Mouse (Mus musculus) CD8-positive naive resting alpha-beta T cell, adult 2 months (primary cell): ENCODE results near the gene Irgm1.
"Not testable (repeated sequence)": the region's sequence is repeated elsewhere in the genome, so short reads cannot be mapped to it uniquely, and the experiment has no call there.

Experiments used
- DNase-seq, 2 experiments: peaks; one replicate each; pipeline ENCODE4 v3.0.0; 2022; ENCODE audit warnings: low read depth in 2 of 2, low spot score in 2 of 2

Gene Irgm1

DNA sequence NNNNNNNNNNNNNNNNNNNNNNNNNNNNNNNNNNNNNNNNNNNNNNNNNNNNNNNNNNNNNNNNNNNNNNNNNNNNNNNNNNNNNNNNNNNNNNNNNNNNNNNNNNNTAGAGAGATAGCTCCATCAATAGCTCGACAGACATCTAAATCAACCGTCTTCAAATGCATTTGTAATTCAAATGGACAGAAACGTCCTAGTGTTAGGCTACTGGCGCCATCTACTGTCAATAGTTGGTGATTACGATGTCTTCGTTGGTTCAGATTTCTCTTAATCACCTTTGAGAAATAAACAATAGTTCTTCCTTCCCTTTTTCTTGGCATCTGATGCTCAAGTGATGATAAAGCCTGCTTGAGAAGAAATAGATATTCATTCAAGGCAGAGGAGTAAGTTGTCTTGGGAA is 12.5 kb downstream of the Irgm1 start:
- DNase-seq = peak; percentile 47 to 72

DNA sequence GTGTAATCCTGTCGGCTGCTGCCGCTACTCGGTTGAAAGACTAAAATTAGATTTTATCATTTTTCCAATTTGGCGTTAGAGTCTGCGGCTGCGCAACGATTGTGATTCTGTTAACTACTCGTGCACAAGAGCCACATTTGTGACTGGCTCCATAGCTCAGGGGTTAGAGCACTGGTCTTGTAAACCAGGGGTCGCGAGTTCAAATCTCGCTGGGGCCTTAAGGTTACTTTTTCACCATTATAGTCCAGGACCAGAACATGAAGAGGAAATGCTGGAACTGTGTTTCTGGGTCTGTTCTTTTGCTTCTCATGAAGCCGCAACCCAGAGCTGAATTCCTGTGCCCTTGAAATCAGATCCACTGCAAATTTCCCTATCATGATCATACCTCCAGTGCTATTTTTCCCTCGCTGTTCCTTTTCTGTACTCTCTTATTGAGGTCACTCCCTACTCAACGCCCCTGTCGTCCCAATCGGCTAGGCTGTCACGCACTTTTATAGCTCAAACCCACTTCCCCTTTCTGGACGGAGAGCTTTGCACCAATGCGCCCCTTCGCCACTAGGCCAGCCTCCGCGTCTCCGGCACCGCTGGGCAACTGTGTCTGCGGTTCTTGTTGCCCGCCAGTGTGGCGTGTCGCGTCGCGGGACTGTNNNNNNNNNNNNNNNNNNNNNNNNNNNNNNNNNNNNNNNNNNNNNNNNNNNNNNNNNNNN is 17.9 kb downstream of the Irgm1 start:
- DNase-seq = peak; percentile 93 to 94

DNA sequence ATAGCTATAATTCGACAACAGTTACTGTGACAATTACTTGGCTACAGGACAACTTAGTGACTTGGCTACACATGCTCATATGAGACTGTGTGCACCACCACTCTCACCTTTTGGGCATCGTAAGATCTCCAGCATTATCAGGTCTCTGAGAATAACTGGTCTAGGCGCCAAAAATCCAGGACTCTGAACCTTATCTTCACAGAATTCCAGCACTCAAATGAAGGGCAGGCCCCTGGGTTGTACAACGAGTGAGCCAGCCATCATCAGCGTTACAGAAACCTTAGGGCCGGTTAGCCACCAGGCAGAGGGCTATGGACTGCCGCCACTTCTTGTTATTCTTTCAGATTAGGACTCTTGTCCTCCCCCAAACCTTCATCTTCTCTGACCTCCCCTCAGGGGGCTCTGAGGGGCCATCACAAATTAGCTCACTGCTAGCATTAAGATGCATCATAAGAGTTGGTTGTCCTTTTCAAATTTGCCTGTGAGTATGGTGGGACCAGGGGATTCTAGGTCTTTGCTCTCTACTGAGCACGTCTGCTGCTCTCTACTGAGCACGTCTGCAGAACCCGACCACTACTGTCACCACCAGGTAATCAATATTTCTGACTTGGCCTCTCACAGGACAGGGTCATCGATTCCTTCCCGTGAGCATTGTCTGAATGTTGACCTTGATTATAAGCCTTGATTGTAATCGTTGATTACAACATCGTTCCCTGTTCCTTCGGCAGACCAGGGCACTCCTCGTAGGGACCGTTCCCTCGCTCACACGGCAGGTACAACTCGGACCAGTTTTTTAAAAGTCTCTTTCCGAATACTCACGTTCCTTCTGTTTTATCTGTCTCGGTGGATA is 18.6 kb downstream of the Irgm1 start:
- DNase-seq = no peak

DNA sequence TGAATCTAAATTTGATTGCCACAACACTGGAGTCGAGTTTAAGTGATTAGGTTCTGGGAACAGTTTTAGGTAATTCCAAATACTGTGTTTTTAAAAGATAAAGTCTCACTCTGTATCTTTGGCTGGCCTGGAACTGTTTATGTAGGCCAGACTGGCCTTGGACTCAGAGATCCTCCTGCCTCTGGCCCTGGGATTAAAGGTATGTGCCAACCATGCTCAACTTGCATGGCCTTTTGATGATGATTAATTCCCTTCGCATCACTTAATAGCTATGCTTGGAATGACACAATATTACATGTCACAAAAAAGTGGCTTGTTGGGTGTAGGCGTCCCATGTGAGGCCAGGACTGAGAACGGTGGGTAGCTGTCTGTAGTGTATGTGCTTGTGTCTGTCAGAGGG is 19.3 kb downstream of the Irgm1 start:
- DNase-seq = no peak

DNA sequence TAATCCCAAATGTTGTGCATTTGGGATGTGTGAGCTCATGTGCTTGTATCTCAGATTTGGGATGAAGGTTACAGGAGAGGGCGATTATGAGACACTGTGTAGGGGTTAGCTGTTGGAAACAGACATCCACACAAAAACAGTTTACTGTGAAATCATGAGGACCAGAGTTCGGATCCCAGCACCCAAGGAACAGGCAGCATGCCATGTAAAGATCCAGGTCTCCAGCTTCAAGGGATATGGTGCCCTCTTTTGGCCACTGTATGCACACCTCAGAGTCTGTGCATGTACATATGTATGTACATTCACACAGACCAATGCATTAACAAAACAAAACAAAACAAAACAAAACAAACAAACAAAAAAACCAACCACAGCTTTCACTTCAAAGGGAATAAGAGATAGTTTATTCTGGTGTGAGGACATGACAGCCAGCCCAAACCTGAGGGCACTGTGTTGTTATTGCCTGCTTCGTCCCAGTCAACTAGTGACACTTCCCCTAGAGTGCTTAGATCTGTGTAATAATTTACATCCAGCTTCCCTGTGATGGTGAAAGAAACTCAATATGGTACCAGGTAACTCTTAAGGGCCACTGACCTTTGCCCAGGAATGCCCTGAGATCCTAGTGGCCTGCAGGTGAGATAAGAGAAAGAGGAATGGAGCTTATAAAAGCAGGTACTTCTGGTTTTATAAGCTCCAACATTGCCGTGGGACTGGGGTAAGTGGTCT is 20.1 kb downstream of the Irgm1 start:
- DNase-seq = no peak

DNA sequence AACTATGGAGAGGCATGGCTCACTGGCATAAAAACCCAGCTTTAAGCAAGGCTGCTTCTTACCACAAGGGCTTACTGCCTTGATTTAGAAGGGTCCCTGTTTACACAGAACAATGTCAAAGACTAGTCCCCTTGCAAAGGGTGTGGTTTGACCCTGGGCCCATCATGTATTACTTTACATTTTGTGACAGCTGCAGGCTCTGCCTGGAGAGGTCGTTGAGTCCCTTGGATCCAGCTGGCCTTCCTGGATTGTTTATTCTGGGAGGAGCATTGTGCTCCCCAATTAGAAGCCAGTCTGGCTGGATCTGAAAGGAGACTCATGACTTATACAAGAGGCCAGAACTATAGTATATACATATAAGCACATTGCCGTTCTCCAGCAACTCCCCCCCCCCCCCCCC is 21.2 kb downstream of the Irgm1 start:
- DNase-seq = no peak

DNA sequence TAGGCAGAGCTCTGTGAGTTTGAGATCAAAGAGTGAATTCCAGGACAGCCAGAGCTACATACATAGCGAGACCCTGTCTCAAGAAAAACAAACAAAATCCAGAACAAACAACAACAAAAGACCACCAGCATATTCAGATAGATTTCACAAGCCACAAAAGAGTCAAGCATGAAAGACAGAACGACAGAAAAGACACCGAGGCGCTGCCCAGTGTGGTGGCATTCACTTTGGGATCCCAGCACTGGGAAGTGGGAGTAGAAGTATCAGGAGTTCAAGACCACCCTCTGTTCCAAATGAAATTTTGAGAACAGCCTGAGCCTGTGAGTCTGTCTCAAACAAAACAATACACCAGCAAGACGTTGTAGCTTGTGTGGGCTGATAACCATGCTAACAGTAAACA is 24.6 kb downstream of the Irgm1 start:
- no peak for DNase-seq

DNA sequence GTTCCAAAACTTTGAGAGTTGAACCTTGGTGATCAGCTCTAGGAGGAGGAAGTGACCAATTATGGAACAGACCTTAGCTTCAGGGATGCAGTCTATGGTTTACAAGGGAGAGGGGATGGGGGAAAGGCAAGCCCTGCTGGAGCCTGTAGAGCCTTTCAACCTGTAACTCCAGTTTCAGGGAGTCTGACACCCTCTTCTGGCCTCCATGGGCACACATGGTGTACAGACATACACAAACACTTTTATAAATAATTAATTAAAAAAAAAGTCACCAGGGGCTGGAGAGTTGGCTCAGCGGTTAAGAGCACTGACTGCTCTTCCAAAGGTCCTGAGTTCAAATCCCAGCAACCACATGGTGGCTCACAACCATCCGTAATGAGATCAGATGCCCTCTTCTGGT is 25.1 kb downstream of the Irgm1 start:
- not testable (repeated sequence) for DNase-seq

DNA sequence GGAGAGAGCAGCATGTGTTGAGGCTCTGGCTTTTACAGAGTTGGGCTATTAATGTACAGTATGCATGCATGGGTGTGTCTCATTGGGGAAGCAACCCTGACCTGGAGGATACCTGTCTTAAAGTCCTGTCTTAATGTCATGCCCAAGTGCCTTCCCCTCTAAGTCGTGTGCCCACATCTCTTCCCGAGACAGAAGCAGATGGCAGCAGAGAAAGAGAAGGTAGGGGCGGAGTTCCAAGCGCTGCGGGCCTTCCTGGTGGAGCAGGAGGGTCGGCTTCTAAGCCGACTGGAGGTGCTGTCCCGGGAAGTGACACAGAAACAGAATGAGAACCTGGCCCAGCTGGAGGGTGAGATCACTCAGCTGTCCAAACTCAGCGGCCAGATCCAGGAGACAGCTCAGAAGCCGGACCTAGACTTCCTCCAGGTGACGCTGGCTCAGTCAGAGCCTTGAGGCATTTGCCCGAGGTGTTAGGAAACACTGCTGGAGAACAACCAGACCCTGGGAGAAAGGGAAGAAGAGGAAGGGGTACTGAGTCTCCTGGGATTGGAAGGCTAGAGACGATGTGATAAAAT is 26.2 kb downstream of the Irgm1 start:
- DNase-seq = no peak

DNA sequence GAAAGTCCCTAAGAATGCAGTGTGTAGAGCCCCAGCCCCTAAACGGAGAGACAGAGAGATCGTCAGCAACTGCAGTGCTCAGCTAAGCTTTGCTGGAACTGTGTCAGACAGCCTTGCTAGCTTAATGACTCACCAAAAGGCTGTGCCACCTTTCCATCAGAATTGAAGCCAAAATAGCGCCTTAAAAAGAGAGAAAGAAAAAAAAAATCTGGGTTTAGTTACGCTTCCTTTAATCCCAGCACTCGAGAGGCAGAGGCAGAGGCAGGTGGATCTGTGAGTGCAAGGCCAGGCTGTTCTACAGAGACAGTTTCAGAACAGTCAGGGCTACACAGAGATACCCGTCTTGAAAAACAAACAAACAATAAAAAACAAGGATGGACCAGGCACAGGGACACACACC is 27.2 kb downstream of the Irgm1 start:
- DNase-seq = no peak

DNA sequence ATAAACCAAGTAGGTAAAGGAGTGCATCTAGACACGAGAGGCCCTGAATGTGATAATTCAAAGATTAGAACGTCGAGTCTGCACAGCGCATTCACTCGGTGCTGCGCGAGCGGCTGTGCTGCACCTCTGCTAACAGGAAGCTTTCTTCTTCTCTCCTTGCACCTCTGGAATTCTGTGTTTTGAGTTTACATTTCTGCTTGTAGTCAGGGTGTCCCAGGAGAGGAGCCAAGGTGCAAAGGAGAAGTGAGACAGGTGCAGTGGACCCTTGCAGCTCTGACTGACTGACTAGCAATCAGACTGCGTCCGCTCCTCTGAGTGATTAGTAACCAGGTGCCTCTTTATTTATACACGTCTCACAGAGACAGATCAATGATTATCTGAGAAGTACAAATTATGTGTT is 28.3 kb downstream of the Irgm1 start:
- no peak for DNase-seq

DNA sequence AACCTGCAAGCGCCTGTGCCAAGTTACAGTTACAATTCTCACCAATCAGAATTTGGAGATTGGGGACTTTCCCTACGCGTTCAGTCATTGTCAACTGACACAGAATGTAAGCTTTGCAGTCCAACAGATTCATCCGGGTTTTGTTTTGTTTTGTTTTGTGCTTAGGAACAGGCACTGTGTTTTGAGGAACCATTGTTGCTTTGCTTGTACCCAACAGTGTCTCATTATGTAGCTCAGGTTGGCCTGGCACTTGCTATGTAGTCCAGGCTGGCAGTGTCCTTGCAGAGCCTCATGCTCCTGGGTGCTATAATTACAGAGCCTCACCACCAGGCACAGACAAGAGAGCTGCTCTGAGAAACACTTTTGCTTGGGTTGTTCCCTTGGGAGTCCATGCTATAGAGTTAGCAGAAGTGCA is 29.1 kb downstream of the Irgm1 start:
- DNase-seq = no peak

DNA sequence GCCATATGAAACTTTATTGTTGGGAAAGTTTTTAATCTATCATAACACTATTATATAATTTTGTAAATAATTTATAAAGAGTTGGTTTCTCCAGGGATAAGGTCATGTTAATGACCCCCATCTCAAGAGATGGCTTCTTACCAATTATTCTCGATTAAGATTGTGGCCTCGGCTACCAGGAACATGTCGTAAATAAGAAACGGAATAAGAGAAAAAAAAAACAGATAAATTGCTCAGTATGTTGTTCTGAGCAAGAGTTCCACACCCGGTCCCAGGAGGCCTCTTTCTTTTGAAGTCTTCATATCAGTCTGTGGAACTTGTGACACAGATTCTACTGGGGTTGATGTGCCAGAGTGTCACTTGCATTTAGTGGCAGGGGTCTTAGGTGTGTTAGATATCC is 30.3 kb downstream of the Irgm1 start:
- no peak for DNase-seq

DNA sequence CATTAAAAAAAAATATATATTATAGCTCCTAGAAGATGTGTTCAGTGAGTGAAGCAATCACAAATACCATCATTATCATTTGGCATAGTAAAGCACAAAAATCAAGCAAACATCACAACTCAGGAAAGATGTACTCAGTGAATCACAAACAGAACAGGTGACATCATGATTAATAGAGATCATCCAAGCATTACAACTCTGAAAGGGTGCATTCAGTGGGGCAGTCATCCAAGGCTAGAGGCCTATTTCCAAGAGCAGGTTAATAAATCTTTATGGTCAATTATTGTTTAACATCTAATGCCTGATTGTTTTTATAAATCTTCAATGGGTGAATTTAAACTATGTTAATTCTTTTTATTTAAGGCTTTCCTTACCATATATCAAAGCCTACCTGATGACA is 30.7 kb downstream of the Irgm1 start:
- no peak for DNase-seq

DNA sequence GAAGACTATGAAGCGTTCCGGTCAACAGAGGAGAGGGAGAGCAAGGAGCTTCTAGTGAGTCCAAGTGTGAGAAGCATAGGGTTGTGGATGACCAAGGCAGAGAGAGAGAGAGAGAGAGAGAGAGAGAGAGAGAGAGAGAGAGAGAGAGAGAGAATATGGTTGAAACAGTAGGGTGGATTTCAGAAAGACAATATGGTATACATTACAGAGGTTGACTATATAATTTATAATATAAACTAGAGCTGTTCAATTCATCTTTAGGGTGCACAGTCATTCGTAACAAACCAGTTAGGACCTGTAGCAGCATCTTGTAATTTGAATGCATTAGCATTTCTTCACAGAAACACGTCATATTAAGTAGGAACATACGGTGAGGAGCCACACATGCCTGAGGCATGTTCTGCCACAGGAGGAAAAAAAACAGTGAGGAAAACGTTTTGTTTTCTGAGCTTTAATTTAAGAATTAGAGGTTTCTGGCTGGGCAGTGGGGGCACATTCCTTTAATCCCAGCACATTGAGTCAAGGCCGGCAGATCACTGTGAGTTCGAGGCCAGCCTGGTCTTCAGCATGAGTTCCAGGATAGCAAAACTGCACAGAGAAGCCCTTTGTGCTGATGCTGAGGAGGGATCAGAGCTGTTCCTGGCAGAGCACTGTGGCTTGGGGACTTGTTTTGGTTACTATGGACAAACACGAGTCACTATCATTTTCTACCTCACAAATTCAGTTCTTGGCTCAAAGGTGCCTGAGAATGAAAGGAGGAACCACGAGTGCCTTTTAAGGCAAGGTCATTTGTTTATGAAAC is 32.4 kb downstream of the Irgm1 start:
- no peak for DNase-seq

DNA sequence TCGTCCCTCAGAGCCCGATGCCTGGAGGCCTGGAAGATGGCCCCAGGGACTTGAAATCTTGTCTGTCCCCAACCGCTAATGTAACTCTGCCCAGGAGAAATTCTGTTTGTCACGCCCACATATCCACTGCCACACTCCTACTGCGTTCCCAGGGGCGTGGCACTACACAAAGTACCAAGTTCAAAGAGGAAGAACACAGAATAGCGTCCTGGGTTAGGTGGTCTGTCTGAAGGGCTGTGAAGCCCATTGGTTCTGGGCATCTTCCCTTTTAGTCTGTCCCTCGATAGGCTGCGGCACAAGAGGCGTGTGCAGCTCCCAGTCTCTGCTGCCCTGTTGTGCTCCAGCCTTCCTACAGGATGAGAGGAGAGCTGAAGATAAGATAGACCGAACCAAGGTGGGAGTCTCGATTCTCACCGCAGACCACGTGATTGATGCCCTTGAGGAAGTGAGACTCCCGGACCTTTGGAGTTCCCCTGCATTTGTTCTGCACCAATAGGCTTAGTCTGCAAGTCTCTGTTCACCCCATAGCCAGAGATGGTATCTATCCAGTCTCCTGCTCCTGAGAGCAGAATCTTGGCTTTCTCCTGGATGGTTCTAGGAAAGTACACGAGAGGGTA is 33.2 kb downstream of the Irgm1 start:
- DNase-seq = peak in 1 of 2 experiments; percentile 33

DNA sequence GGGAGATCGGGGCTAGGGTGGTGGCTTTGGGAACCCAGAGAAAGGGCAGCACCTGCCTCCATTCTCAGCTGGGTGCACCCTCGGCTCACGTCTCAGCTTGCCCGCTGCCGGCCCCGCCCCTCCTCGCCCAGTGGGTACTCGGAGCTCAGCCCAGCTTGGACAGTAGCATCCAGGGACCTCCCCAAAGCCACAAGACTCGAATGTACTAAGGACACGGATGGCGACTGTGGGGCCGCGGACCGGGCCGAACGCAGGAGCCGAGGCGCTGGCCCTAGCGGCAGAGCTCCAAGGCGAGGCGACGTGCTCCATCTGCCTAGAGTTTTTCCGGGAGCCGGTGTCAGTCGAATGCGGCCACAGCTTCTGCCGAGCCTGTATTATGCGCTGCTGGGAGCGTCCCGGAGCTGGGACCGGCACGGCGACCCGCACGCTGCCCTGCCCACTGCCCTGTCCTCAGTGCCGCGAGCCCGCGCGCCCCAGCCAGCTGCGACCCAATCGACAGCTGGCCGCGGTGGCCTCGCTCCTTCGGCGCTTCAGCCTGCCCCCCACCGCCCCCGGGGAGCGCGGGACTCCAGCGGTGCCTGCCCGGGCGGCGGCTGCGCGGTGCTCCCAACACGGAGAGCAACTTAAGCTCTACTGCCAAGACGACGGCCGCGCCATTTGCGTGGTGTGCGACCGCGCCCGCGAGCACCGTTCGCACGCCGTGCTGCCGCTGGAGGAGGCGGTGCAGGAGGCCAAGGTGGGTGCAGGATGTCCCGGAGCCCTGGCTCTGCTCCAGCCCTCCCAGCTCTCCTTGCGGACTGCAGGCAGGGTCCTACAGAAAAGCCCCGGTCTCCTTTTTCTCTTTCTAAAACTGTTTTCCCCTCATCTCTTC is 33.9 kb downstream of the Irgm1 start:
- peak; percentile 47 to 52 for DNase-seq

DNA sequence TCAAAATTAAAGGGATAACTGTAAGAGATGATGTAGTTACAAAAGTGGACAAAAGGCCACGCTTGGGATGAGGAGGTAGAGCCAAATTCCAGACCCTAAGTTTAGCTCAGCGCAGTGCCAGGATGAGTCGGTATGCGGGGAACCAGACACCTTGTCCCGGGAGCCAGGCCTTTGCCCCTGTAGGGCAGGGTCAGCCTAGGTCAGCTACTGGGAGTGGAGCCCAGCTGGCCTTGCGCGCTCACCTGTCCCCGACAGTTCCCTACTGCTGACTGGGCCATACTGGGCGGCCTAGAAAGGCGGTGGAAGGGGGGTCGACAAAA is 34.5 kb downstream of the Irgm1 start:
- no peak for DNase-seq

DNA sequence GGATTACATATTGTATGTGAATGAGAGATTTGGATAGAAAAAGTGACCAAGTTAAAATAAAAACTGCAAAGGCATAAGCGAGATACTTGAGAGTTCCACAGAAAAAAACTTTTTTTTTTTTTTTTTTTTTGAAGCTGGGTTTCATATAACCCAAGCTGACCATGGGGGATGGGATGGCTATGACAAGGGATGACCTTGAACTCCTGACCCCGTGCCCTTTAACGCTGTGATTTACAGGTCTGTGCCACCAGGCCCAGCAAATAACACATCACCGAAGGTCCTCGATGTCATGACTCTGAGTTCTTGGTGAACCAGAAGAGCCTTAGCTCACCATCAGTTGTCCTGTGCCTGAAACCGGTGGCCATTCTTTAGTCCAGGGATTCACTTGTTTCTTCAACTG is 35.6 kb downstream of the Irgm1 start:
- DNase-seq = no peak
